Comparison of ENCODE assay signal across 9 mouse cellular contexts in the genomic region with DNA sequence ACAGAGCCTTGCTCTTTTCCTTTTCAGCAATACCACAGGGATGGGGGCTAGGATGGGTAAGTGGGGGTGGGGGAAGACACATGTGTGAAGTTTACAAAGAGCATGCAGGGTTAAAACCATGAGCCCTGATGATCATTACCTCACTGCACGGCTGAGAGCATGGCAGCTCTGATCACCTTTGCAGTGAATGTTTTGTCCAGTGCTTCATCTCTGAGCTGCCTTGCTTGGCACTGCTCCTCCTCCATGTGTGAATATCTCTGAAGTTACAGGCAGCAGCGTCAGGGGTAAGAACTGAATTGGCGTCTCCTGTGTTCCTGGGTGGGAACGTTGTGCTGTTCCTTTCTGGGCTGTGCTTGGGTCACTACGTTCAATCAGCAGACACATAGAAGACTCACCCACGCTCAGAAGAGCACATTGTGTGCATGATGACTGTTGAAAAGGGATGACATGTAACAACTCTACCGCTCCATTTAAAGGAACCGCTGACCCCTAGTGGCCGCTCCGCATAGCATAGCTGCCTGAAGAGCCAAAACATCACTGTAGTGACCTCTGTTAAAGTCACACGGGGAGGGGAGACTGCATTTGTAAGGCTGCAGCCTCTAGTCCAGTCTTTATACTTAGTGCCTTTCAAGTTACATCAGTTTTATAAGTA.
A peak's percentile ranks its signal among the peaks of the same experiment; 100 is the strongest.
DNase-seq lines count a peak whose midpoint lies in the region; ATAC-seq and TF ChIP-seq lines count a peak whose summit lies in the region.
"Had no signal": no experiment of that assay in that cellular context is flagged by ENCODE, and none has a peak within 500 bp of the region (broad histone marks: within the 10 kb centered on the region; RNA-seq: fewer than 3 reads in every experiment).

No protein-coding gene starts in this region.

- peak; percentile 71 to 80 for DNase-seq in CD8-positive naive resting alpha-beta T cell, adult 2 months (ENCODE audit: low read depth in 2 of 2, low spot score in 2 of 2)
- DNase-seq in c-Kit-positive CD71-negative TER-119-negative erythroid progenitor cells, embryonic 14.5 days (ENCODE audit: low read depth) = peak; percentile 69
- peak; percentile 92 to 93 for DNase-seq in heart, postnatal 10 days
- peak; percentile 94 for DNase-seq in kidney, postnatal 4 days
- DNase-seq in liver, postnatal 0 days = peak; percentile 86
- peak; percentile 92 for DNase-seq in testis, postnatal 10 days (ENCODE audit: low spot score)

- H3K36me3 ChIP-seq in forebrain, embryonic 13.5 days (ENCODE audit: poor library complexity, severe bottlenecking) = peaks cover 7% of the 10 kb centered on the region
- no peaks in the 10 kb centered on the region for H3K36me3 ChIP-seq in liver, postnatal 0 days (replicated peaks; ENCODE audit: insufficient read depth, low read length)
- 0 out of 2 replicates have a peak, but pooled peaks cover 3% of the 10 kb centered on the region for H3K36me3 ChIP-seq in neural tube, embryonic 15.5 days

- peaks cover 13% of the 10 kb centered on the region for H3K4me1 ChIP-seq in forebrain, embryonic 13.5 days
- H3K4me1 ChIP-seq in liver, postnatal 0 days (ENCODE audit: insufficient read depth) = peaks cover 13% of the 10 kb centered on the region; the same call in 1 of the 2 replicates
- H3K4me1 ChIP-seq in neural tube, embryonic 15.5 days = peaks cover 14% of the 10 kb centered on the region

- WGBS in forebrain, embryonic 13.5 days = 9% methylated on average over 11 of the region's 11 CpGs
- 13% methylated on average over 11 of the region's 11 CpGs for WGBS in liver, postnatal 0 days (ENCODE audit: insufficient replicate concordance)
- 6% methylated on average over 11 of the region's 11 CpGs for WGBS in neural tube, embryonic 15.5 days

- TF ChIP-seq CTCF in liver, postnatal 0 days (IDR thresholded peaks at IDR 0.05; ENCODE audit: low read depth) = peak; percentile 94

- ATAC-seq in forebrain, embryonic 13.5 days = peak; percentile 80
- peak; percentile 84 for ATAC-seq in liver, postnatal 0 days
- peak; percentile 76 for ATAC-seq in neural tube, embryonic 15.5 days (ENCODE audit: low FRiP score)

- no peak overlapping the region for H3K9ac ChIP-seq in forebrain, embryonic 13.5 days
- no peak overlapping the region for H3K9ac ChIP-seq in liver, postnatal 0 days (replicated peaks)
- H3K9ac ChIP-seq in neural tube, embryonic 15.5 days (replicated peaks) = no peak overlapping the region

- no peaks in the 10 kb centered on the region for H3K9me3 ChIP-seq in forebrain, embryonic 13.5 days (replicated peaks)
- no peaks in the 10 kb centered on the region for H3K9me3 ChIP-seq in liver, postnatal 0 days (ENCODE audit: low read length)
- no peaks in the 10 kb centered on the region for H3K9me3 ChIP-seq in neural tube, embryonic 15.5 days (replicated peaks)

- intact Hi-C loops in heart, postnatal 10 days (cut with DNase I) = loop anchor here (1.0 to 5.0 kb wide), 2 partner anchors 49 to 88 kb away; a partner anchor contains a TSS

- no peak for TF ChIP-seq EP300 in liver, postnatal 0 days (IDR thresholded peaks at IDR 0.05; ENCODE audit: low read depth)

- H3K4me2 ChIP-seq in forebrain, embryonic 13.5 days = no peak overlapping the region
- 0 out of 2 replicates have a peak overlapping the region, but pooled peaks have one; percentile 22 for H3K4me2 ChIP-seq in liver, postnatal 0 days (ENCODE audit: low read depth, low read length)
- peak overlapping the region; percentile 17; the same call in 1 of the 2 replicates for H3K4me2 ChIP-seq in neural tube, embryonic 15.5 days

- H3K4me3 ChIP-seq in forebrain, embryonic 13.5 days = no peak overlapping the region
- no peak overlapping the region for H3K4me3 ChIP-seq in liver, postnatal 0 days (ENCODE audit: low read depth, low read length)
- no peak overlapping the region for H3K4me3 ChIP-seq in neural tube, embryonic 15.5 days (replicated peaks)
- H3K4me3 ChIP-seq: erythroblast, embryonic 14.5 days had no signal

- H3K27ac ChIP-seq in forebrain, embryonic 13.5 days = no peak overlapping the region
- H3K27ac ChIP-seq in liver, postnatal 0 days (ENCODE audit: low read depth) = peak overlapping the region; percentile 11; the same call in 1 of the 2 replicates
- peak overlapping the region; percentile 54 for H3K27ac ChIP-seq in neural tube, embryonic 15.5 days (replicated peaks)

- no peaks in the 10 kb centered on the region for H3K27me3 ChIP-seq in forebrain, embryonic 13.5 days
- no peaks in the 10 kb centered on the region for H3K27me3 ChIP-seq in liver, postnatal 0 days (ENCODE audit: insufficient read depth, low read length)
- H3K27me3 ChIP-seq in neural tube, embryonic 15.5 days (replicated peaks) = no peaks in the 10 kb centered on the region
